Mouse (Mus musculus) regulatory T cell (primary cell): ENCODE measurements around the gene Slc2a1.

ENCODE experiments used
- in situ Hi-C: fragments of 300-600 bp; cut with MboI, MseI; formaldehyde crosslinking; loops from one replicate; pipeline ENCODE4 v1.15.1; 2025; ENCODE audit warnings: high pct_unique_total_duplicates

Gene Slc2a1

DNA sequence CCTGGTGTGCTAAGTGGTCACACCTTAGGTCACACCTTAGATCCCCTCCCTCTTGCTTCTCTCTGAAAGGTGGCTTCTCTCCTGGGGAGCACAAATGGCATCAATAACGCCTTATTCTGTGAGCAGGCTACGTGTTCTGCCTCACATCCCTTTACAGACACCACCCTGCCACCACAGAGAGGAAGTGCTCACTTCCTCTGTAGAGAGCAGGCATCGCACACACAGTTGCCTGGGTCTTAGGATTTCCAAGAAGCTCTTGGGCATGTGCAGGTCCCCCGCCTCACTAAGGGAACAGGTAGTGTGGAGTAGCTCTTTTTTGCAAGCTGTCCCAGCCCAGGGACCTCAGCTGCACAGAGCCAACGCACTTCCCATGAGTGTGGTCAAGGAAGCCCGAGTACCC lies 18.7 kb downstream of the Slc2a1 start:
- in situ Hi-C loops, result loop anchor here (5.0 kb wide), 1 partner anchor 695 kb away; no protein-coding TSS in a partner anchor

- in situ Hi-C loops, result loop anchor here (5.0 kb wide), 1 partner anchor 696 kb away; no protein-coding TSS in a partner anchor
Observed at GRCm38 (mm10) chr4:119128547-119128946, 20.0 kb downstream of the Slc2a1 start.

GRCm38 (mm10) chr4:119129096-119129495 lies 20.6 kb downstream of the Slc2a1 start:
- in situ Hi-C loops, result loop anchor here (5.0 kb wide), 1 partner anchor 697 kb away; no protein-coding TSS in a partner anchor

DNA sequence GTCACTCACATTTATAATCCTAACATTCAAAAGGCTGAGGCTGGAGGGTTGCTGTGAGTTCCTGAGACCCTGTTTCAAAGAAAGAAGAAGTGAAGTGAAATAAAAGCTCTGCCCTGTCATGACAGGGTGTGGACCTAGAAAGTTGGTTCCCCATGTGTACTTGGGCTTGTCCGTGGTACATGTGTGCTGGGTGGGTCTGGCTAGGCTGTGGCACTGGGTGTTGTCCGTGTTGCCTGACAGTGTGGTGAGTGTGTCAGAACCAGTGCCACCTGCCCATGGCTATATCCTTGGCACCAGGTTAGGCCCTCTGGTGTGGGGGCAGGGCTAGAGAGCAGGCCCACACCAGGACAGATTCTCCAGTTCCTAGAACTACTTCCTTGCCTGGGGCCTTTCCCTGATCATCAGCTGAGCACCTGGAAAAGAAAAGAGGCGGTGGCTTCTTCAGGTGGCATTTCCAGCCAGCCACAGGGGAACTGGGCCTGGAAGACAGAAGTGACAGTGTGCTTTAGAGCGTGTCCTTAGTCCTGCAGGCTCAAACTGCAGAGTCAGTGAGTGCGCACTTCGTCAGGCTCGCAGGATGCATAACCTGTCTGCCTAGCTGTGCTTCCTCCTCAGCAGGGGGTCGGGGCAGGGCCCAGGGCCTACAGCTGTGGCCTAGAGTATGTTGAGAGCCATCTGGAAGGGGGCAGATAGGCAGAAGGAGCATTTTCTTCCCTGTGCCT lies 22.8 kb downstream of the Slc2a1 start:
- in situ Hi-C loops, result no loop called here

DNA sequence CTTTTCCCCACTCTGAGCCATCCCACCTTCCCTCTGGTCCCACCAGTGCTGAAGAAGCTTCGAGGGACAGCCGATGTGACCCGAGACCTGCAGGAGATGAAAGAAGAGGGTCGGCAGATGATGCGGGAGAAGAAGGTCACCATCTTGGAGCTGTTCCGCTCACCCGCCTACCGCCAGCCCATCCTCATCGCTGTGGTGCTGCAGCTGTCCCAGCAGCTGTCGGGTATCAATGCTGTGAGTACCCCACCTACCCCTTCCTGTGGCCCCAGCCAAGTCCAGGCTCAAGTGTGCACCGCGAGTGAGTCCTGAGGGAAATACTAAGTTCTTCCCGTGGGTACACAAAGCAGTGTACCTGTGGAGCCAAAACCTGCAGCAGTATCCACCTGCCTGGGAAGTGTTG lies 24.8 kb downstream of the Slc2a1 start:
- in situ Hi-C loops, result no loop called here

DNA sequence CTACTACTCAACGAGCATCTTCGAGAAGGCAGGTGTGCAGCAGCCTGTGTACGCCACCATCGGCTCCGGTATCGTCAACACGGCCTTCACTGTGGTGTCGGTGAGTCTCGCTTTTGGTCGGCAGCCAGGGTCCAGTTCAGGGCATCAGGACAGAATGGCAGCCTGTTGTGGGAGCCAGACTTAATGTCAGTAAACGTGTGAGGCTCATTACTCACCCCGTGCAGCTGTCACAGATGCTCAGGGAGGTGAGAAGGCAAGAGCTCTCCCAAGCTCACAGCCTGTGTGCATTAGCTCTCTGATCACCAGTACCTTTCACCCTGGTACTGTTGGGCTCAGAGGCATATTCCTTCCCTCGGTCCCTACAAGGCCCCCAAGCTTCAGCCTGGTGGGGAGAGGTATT lies 25.3 kb downstream of the Slc2a1 start:
- in situ Hi-C loops, result no loop called here

- in situ Hi-C loops, result no loop called here
Observed at GRCm38 (mm10) chr4:119137313-119137712, 28.8 kb downstream of the Slc2a1 start.

GRCm38 (mm10) chr4:119138171-119138570 lies 29.7 kb downstream of the Slc2a1 start:
- in situ Hi-C loops, result no loop called here

- in situ Hi-C loops, result no loop called here
Observed at GRCm38 (mm10) chr4:119138776-119139175, 30.3 kb downstream of the Slc2a1 start.

- in situ Hi-C loops, result no loop called here
Observed at GRCm38 (mm10) chr4:119140126-119140525, 31.6 kb downstream of the Slc2a1 start.

DNA sequence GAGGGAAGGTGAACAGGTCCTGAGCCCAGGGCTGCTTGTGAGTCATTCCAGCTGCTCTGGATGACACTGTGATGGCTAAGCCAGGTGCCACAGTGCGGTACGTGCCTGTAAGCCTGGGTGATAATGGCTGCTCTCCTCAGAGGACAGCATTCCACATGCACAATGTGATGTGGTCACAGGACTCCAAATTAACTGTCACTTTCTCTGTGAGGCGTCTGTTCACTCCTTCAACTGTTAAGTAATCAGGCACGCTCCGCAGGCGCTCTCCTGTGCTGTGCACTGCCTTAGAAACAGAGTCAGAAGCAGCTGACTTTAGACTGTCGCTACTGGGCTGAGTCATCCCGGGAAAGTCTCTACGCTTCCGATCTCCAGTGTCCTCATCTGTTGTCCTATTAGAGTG lies 32.7 kb downstream of the Slc2a1 start:
- in situ Hi-C loops, result no loop called here

DNA sequence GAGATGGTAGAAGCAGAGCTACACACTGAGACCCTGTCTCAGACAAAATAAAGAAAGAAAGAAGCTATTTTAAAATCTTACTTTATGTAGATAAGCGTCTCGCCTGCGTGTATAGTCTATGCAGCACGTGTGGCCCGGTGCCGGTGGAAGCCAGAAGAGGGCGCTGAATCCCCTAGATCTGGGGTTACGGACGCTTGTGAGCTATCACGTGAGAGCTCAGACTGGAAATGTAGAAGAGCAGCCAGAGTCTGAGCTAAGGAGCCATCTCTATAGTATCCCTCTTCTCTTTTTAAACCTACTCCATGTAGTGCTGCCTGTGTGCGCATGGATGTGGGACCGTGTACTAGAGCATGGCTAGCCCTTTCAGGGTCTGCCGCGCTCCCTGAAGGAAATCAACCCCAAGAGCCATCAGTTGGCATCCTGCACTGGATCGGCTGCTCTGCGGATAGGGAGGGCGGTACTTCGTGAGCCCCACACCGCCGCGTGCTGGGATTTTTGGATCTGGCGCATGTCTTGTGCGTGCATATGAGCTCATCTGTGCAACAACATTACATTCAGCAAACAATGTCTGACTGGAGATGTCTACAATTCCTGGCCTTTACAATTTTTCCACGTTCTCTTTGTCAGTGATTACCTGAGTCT lies 33.8 kb downstream of the Slc2a1 start:
- in situ Hi-C loops, result no loop called here

- in situ Hi-C loops, result no loop called here
Observed at GRCm38 (mm10) chr4:119146816-119147215, 38.3 kb downstream of the Slc2a1 start.

DNA sequence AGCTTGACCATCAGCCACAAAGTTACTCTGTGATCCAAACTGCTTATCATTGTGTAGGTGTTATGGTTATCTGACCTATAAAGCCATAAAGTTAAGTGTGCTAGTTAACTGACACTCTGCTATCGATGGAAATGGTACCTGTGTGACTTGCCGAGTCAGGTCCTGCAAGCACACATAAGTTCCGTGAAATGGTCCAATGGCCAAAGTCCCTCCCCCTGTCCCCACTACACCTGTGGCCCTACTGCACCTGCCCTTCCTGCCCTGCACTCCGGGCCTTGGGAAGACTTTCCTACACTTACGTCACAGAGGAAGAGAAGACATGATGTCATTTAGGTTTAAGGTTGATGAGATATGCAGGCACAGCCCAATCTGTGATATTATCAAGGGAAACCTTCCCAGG lies 38.8 kb downstream of the Slc2a1 start:
- in situ Hi-C loops, result no loop called here

DNA sequence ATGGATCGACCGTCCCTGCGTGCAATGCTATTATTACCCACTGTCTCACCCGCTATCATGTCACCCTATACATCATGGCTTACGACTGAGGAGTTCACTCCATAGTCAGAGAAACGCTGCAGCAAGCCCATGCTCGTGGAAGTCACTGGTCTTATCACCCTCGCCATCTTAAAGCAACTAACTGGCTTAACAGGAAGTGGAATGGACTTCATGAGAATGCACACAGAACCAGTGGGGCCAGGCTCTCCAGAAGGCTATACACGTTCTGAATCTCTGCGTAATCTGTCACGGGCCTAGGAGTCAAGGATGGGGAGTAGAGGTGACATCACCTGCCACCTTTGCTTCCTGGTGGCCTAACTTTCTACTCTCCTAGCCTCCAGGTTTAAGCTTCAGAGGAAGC lies 40.2 kb downstream of the Slc2a1 start:
- in situ Hi-C loops, result no loop called here

DNA sequence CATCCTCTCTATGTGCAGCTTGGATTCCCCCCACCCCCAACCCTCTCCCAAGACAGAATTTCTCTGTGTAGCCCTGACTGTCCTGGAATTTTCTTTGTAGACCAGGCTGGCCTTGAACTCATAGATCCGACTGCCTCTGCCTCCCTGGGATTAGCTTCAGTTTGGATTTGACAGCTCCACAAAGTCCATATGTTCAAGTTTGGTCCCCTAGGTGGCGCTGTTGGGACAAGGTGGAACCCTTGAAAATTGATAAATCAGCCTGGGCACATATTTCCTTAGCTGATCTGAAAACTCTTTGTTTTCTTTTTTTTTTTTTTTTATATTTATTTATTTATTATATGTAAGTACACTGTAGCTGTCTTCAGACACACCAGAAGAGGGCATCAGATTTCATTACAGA lies 48.7 kb downstream of the Slc2a1 start:
- in situ Hi-C loops, result no loop called here

GRCm38 (mm10) chr4:119157891-119158290 lies 49.4 kb downstream of the Slc2a1 start:
- in situ Hi-C loops, result no loop called here

DNA sequence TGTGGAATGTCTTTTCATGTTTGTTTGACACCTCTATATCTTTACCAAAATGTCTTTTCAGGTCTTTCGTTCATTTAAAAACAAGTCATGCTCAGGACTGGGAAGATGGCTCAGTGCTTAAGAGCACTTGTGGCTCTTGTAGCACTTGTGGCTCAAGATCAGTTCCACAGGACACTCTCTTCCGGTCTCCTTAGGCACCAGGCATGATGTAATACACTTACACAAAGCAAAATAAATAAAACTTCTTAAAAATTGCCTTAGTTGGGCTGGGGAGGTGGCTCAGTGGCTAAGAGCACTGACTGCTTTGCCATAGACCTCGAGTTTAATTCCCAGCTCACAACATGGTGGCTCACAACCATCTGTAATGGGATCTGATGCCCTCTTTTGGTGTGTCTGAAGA lies 52.8 kb downstream of the Slc2a1 start:
- in situ Hi-C loops, result no loop called here

DNA sequence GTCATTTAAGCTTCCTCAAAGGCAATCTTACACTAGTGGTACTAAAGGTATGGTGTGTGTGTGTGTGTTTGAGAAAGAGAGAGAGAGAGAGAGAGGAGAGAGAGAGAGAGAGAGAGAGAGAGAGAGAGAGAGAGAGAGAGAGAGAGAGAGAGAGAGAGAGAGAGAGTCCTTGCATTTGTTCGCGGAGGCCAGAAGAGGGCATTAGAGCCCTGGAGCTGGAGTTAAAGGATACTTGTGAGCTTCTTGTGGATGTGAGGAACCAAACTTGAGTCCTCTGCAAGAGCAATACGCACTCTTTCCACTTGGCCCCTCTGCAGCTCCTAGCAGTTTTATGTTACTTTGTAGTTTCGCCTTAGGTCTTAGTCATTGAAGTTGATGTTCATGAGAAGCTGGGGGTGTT lies 54.5 kb downstream of the Slc2a1 start:
- in situ Hi-C loops, result no loop called here

DNA sequence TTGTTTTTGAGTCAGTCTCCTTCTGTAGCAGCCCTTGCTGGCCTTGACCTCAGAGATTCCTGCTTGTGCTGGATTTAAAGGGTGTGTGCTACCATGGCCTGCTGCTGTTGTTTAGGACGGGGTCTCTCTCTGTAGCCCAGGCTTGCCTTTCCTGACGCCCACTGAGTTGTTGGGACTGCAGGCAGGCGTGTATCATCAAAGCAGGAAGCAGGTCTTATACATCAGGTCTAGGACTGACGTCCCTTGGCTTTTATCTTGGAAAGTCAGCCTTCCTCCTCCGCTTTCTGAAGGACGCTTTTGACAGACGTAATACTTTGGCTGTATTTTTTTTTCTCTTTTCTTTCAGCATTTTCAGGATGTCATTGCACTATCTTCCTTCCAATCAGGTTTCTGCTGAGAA lies 57.4 kb downstream of the Slc2a1 start:
- in situ Hi-C loops, result loop anchor here (5.0 kb wide), 2 partner anchors 164 to 524 kb away; no protein-coding TSS in a partner anchor

DNA sequence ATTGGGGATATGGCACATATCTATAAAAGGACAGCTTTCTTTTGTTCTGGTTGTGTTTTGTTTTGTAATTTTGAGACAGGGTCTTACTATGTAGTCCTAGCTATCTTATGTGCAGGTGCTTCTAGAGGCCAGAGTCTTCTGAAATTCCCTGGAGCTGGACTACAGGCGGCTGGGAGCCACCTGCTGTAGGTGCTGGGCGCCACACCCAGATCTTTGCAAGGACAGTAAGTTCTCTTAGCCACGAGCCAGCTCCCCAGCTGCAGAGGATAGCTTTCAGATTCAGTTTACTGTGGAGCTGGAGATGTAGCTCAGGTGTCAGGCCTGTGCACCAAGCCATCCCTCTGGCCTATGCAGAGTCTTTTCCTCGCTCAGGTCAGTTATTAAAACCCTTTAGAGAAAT lies 58.6 kb downstream of the Slc2a1 start:
- in situ Hi-C loops, result loop anchor here (5.0 kb wide), 2 partner anchors 165 to 525 kb away; no protein-coding TSS in a partner anchor

GRCm38 (mm10) chr4:119167663-119168062 lies 59.2 kb downstream of the Slc2a1 start:
- in situ Hi-C loops, result loop anchor here (5.0 kb wide), 2 partner anchors 165 to 525 kb away; no protein-coding TSS in a partner anchor
